Mouse (Mus musculus): Measurements from ENCODE around the gene Plxnc1. TPM values are rescaled to one million over a fixed set of nuclear protein-coding genes. Genes with fewer than 3 reads are reported as not detected.

Gene Plxnc1
- total RNA-seq, 2 experiments from 2014 or later, result 1.6 to 9.1 TPM

- DNase-seq (ENCODE audit: low spot score in 2 of 2), result peak in 1 of 2 experiments; percentile 19
Measured at GRCm38 (mm10) chr10:94883216-94883615, 61.4 kb downstream of the Plxnc1 start.

- DNase-seq (ENCODE audit: low spot score in 2 of 2), result no peak
Measured at GRCm38 (mm10) chr10:94871506-94871905, 73.1 kb downstream of the Plxnc1 start.

GRCm38 (mm10) chr10:94871102-94871501, 73.5 kb downstream of the Plxnc1 start:
- no peak for DNase-seq (ENCODE audit: low spot score in 2 of 2)

- DNase-seq (ENCODE audit: low spot score in 2 of 2), result no peak
Measured at GRCm38 (mm10) chr10:94866995-94867856, 77.4 kb downstream of the Plxnc1 start.

GRCm38 (mm10) chr10:94865206-94865605, 79.4 kb downstream of the Plxnc1 start:
- no peak for DNase-seq (ENCODE audit: low spot score in 2 of 2)

GRCm38 (mm10) chr10:94864199-94864928, 80.3 kb downstream of the Plxnc1 start:
- DNase-seq (ENCODE audit: low spot score in 2 of 2), result no peak

- no peak for DNase-seq (ENCODE audit: low spot score in 2 of 2)
Measured at GRCm38 (mm10) chr10:94863251-94863650, 81.4 kb downstream of the Plxnc1 start.

- no peak for DNase-seq (ENCODE audit: low spot score in 2 of 2)
Measured at GRCm38 (mm10) chr10:94860870-94861269, 83.8 kb downstream of the Plxnc1 start.

- DNase-seq (ENCODE audit: low spot score in 2 of 2), result no peak
Measured at GRCm38 (mm10) chr10:94858277-94859033, 86.2 kb downstream of the Plxnc1 start.

- DNase-seq (ENCODE audit: low spot score in 2 of 2), result no peak
Measured at GRCm38 (mm10) chr10:94850565-94850964, 94.1 kb downstream of the Plxnc1 start.

GRCm38 (mm10) chr10:94849930-94850329, 94.7 kb downstream of the Plxnc1 start:
- DNase-seq (ENCODE audit: low spot score in 2 of 2), result no peak

- no peak for DNase-seq (ENCODE audit: low spot score in 2 of 2)
Measured at GRCm38 (mm10) chr10:94849360-94849759, 95.3 kb downstream of the Plxnc1 start.

- DNase-seq (ENCODE audit: low spot score in 2 of 2), result no peak
Measured at GRCm38 (mm10) chr10:94848344-94848743, 96.3 kb downstream of the Plxnc1 start.

- DNase-seq (ENCODE audit: low spot score in 2 of 2), result no peak
Measured at GRCm38 (mm10) chr10:94846501-94847105, 98.0 kb downstream of the Plxnc1 start.

GRCm38 (mm10) chr10:94844692-94845091, 99.9 kb downstream of the Plxnc1 start:
- DNase-seq (ENCODE audit: low spot score in 2 of 2), result no peak

- no peak for DNase-seq (ENCODE audit: low spot score in 2 of 2)
Measured at GRCm38 (mm10) chr10:94835874-94836273, 108.8 kb downstream of the Plxnc1 start.

GRCm38 (mm10) chr10:94829407-94829806, 115.2 kb downstream of the Plxnc1 start:
- DNase-seq (ENCODE audit: low spot score in 2 of 2), result peak; percentile 60 to 71

- no peak for DNase-seq (ENCODE audit: low spot score in 2 of 2)
Measured at GRCm38 (mm10) chr10:94828734-94829230, 115.9 kb downstream of the Plxnc1 start.

GRCm38 (mm10) chr10:94827890-94828733, 116.5 kb downstream of the Plxnc1 start:
- no peak for DNase-seq (ENCODE audit: low spot score in 2 of 2)

- DNase-seq (ENCODE audit: low spot score in 2 of 2), result no peak
Measured at GRCm38 (mm10) chr10:94827325-94827724, 117.3 kb downstream of the Plxnc1 start.

Data from adrenal gland, adult 18-20 months (tissue).